Mouse (Mus musculus): ENCODE data around the gene Dennd1c.

DNA sequence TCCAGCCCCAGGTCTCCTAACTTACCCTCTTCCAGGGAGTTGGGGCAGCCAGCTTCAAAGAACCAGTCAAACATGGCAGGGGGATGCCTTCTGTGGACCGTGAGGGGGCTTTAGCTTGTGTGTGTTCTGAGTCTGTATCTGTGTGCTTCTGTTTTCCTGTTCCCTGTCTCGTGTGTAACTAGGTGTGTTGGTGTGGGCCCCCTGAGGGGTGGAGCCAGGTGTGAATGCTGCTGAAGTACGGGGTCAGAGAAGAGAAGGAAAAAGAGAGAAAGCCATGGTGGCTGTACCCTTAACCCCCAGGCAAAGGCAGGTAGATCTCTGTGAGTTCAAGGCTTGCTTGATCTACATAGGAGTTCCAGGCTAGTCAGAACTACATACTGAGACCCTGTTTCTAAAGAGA lies 1.4 kb downstream of the Dennd1c start:
- TF ChIP-seq CTCF (IDR thresholded peaks at IDR 0.05; ENCODE audit: low read depth) (no peak), EP300 (IDR thresholded peaks at IDR 0.05; ENCODE audit: low read depth) (no peak)
